In genomic region chr2:168118456-168118855, GRCm38 (mm10) we compare ENCODE assay signal across 19 mouse cellular contexts.
DNase-seq lines count a peak whose midpoint lies in the region; ATAC-seq lines count a peak whose summit lies in the region.
"Had no signal": no experiment of that assay in that cellular context is flagged by ENCODE, and none has a peak within 500 bp of the region (broad histone marks: within the 10 kb centered on the region; RNA-seq: fewer than 3 reads in every experiment).

No protein-coding gene starts in this region.

- DNase-seq in right cerebral cortex, adult 2 months (ENCODE audit: low spot score in 2 of 2): peak; percentile 47 to 58
- no peak for DNase-seq in right cerebral cortex, postnatal 4 days
- DNase-seq in brain, adult 2 months (ENCODE audit: low read depth, low spot score): peak; percentile 78
- DNase-seq in kidney, postnatal 25 days: no peak
- DNase-seq: adrenal gland, adult 8-10 months; adrenal gland, postnatal 14 days; adrenal gland, postnatal 36 days; cerebellum, adult 11 months; cerebellum, adult 18-20 months; cerebellum, adult 8-10 months; cerebellum, adult 9-11 months; cerebellum, postnatal 14 days; cerebellum, postnatal 36 days; embryo, embryonic 11 days had no signal

- no peak for ATAC-seq in frontal cortex, adult (ENCODE audit: low TSS enrichment)
- ATAC-seq: activated CD4-positive, CD25-positive, alpha-beta regulatory T cell, adult 4 months; CD4-positive, CD25-positive, alpha-beta regulatory T cell, adult 4 months; forebrain, embryonic 16.5 days; Patski had no signal

Comparison
In these comparisons a context has a peak if more than half of its experiments do, and no peak if none do; other contexts are left out.
1. DNase-seq: peak in right cerebral cortex, adult 2 months (2 of 2) and brain, adult 2 months (single experiment); none in right cerebral cortex, postnatal 4 days (single experiment) and kidney, postnatal 25 days (0 of 2).